In genomic region chr3:151891760-151892253, GRCm38 (mm10) we compare ENCODE assay signal across 8 mouse cellular contexts. TPM values are rescaled to one million over a fixed set of nuclear protein-coding genes. Genes with fewer than 3 reads are reported as not detected.
DNase-seq lines count a peak whose midpoint lies in the region; ATAC-seq lines count a peak whose summit lies in the region.

No protein-coding gene starts in this region.

- H3K4me1 ChIP-seq in intestine, embryonic 15.5 days (replicated peaks) = peaks cover 10% of the 10 kb centered on the region; the same call in 1 of the 2 replicates
- no peaks in the 10 kb centered on the region for H3K4me1 ChIP-seq in midbrain, embryonic 14.5 days (ENCODE audit: control insufficient read depth, insufficient read depth, low read length)

- WGBS in intestine, embryonic 15.5 days = 7% methylated on average over 6 of the region's 6 CpGs
- WGBS in midbrain, embryonic 14.5 days = 32% methylated on average over 6 of the region's 6 CpGs

- H3K27me3 ChIP-seq in intestine, embryonic 15.5 days (replicated peaks) = no peaks in the 10 kb centered on the region
- no peaks in the 10 kb centered on the region for H3K27me3 ChIP-seq in midbrain, embryonic 14.5 days (ENCODE audit: control insufficient read depth, insufficient read depth, low read length)

- ATAC-seq in intestine, embryonic 15.5 days = peak; percentile 82
- ATAC-seq in midbrain, embryonic 14.5 days (ENCODE audit: low FRiP score, low TSS enrichment) = no peak

- no peak overlapping the region for H3K9ac ChIP-seq in intestine, embryonic 15.5 days
- no peak overlapping the region for H3K9ac ChIP-seq in midbrain, embryonic 14.5 days (replicated peaks; ENCODE audit: low read length)

- intact Hi-C loops in left cerebral cortex, postnatal 25 days (cut with DNase I) = no loop called here

- H3K4me3 ChIP-seq in intestine, embryonic 15.5 days (replicated peaks) = no peak overlapping the region
- H3K4me3 ChIP-seq in midbrain, embryonic 14.5 days (replicated peaks; ENCODE audit: low read depth, low read length) = no peak overlapping the region

- peak; percentile 78 for DNase-seq in adrenal gland, adult 2 months
- DNase-seq in embryo, embryonic 10.5 days (ENCODE audit: low spot score) = peak; percentile 88
- peak; percentile 74 to 89 for DNase-seq in gastrocnemius, postnatal 4 days (ENCODE audit: low spot score in 2 of 2)
- peak; percentile 46 to 60 for DNase-seq in left cerebral cortex, postnatal 25 days (ENCODE audit: low spot score in 2 of 2)
- peak; percentile 70 for DNase-seq in midbrain, embryonic 14.5 days
- peak; percentile 30 for DNase-seq in urinary bladder, adult 2 months (ENCODE audit: low spot score)
- no peak for DNase-seq in natural killer cell, adult 2 months (ENCODE audit: low spot score in 2 of 2)

- peak overlapping the region; percentile 5; the same call in 1 of the 2 replicates for H3K4me2 ChIP-seq in intestine, embryonic 15.5 days (replicated peaks)
- no peak overlapping the region for H3K4me2 ChIP-seq in midbrain, embryonic 14.5 days (ENCODE audit: low read length)

- H3K36me3 ChIP-seq in intestine, embryonic 15.5 days = no peaks in the 10 kb centered on the region
- no peaks in the 10 kb centered on the region for H3K36me3 ChIP-seq in midbrain, embryonic 14.5 days (ENCODE audit: control insufficient read depth, insufficient read depth, low read length)

- H3K9me3 ChIP-seq in intestine, embryonic 15.5 days = no peaks in the 10 kb centered on the region
- no peaks in the 10 kb centered on the region for H3K9me3 ChIP-seq in midbrain, embryonic 14.5 days (ENCODE audit: control insufficient read depth, low read length)

- peak overlapping the region; percentile 46 for H3K27ac ChIP-seq in intestine, embryonic 15.5 days
- H3K27ac ChIP-seq in midbrain, embryonic 14.5 days (replicated peaks; ENCODE audit: low read depth, low read length) = no peak overlapping the region

RNA-seq across cellular contexts. Expression of gene Ptgfr, which starts 54.4 kb away (rescaled TPM):
- total RNA-seq in adrenal gland, adult 2 months (2021) = under 1 TPM; 0.49 to 0.97 TPM
- 0.04 and 0.07 TPM in 2 replicates for polyA plus RNA-seq in adrenal gland, adult 2 months (2012; rRNA removed)
- total RNA-seq in gastrocnemius, postnatal 4 days (2021) = 1 to 10 TPM; 1.7 to 3.6 TPM
- 0.33 and 0.56 TPM in 2 replicates for polyA plus RNA-seq in intestine, embryonic 15.5 days (2015; fragmentation: Nextera tagmentation; extraction: Ambion mirVana)
- 1 to 10 TPM; 1.2 to 1.9 TPM for total RNA-seq in left cerebral cortex, postnatal 25 days (2021)
- polyA plus RNA-seq in midbrain, embryonic 14.5 days (2014; fragmentation: Nextera tagmentation; extraction: Ambion mirVana) = 0.09 and 0.17 TPM in 2 replicates
- 2.1 and 3.4 TPM in 2 replicates for polyA plus RNA-seq in urinary bladder, adult 2 months (2012; rRNA removed)

Comparison
In these comparisons a context has a peak if more than half of its experiments do, and no peak if none do; other contexts are left out.
1. DNase-seq: peak in adrenal gland, adult 2 months (single experiment), embryo, embryonic 10.5 days (single experiment), gastrocnemius, postnatal 4 days (2 of 2), left cerebral cortex, postnatal 25 days (2 of 2), midbrain, embryonic 14.5 days (single experiment) and urinary bladder, adult 2 months (single experiment); none in natural killer cell, adult 2 months (0 of 2).